Mouse (Mus musculus) hindbrain, embryonic 15.5 days (tissue): ENCODE data around the gene Nsd1. TPM values are rescaled to one million over a fixed set of nuclear protein-coding genes. Genes with fewer than 3 reads are reported as not detected.
"Not testable (repeated sequence)": the region's sequence is repeated elsewhere in the genome, so short reads cannot be mapped to it uniquely, and the experiment has no call there.

Source experiments
- ATAC-seq: fragments of 200-750 bp; cut with Nextera tagmentation; 2 replicates; pipeline ENCODE4 v1.8.0; 2017; ENCODE audit warnings: low read depth, moderate number of reproducible peaks, moderate TSS enrichment; ENCODE audit not compliant: low FRiP score
- H3K27ac ChIP-seq: fragments of 300-500 bp; sonication (generic); replicated peaks from 2 replicates; pipeline ENCODE4 v1.5.1; 2015; ENCODE audit warnings: mild to moderate bottlenecking, inconsistent platforms
- H3K27me3 ChIP-seq: fragments of 300-500 bp; sonication (generic); 2 replicates; pipeline ENCODE4 v1.6.1; 2015; ENCODE audit warnings: control low read depth, inconsistent platforms
- H3K36me3 ChIP-seq: fragments of 300-500 bp; sonication (generic); 2 replicates; pipeline ENCODE4 v1.6.1; 2015; ENCODE audit warnings: control low read depth, inconsistent platforms
- H3K4me1 ChIP-seq: fragments of 300-500 bp; sonication (generic); replicated peaks from 2 replicates; pipeline ENCODE4 v1.6.1; 2015; ENCODE audit warnings: control low read depth, inconsistent platforms
- H3K4me2 ChIP-seq: fragments of 300-500 bp; sonication (generic); 2 replicates; pipeline ENCODE4 v1.6.1; 2015; ENCODE audit warnings: moderate library complexity, mild to moderate bottlenecking, inconsistent platforms
- H3K4me3 ChIP-seq: fragments of 300-500 bp; sonication (generic); 2 replicates; pipeline ENCODE4 v1.5.1; 2015; ENCODE audit warnings: mild to moderate bottlenecking, inconsistent platforms
- H3K9ac ChIP-seq: fragments of 300-500 bp; sonication (generic); 2 replicates; pipeline ENCODE4 v1.6.1; 2015; ENCODE audit warnings: inconsistent platforms
- H3K9me3 ChIP-seq: fragments of 300-500 bp; sonication (generic); 2 replicates; pipeline ENCODE4 v1.6.1; 2016; ENCODE audit warnings: control low read depth, inconsistent platforms
- WGBS: fragments of 180-500 bp; shearing (Covaris S2); methylation state at CpG from one replicate; pipeline ENCODE4 v1.1.7; 2015; 5-methylcytosine and 5-hydroxymethylcytosine counted together
- polyA plus RNA-seq: library from polyadenylated mRNA; unstranded; fragments of >200 nt; fragmentation: Nextera tagmentation; extraction: Ambion mirVana; gene quantifications from 2 replicates; pipeline ENCODE4 v1.2.1, GENCODE M21; 2015

Gene Nsd1
- polyA plus RNA-seq, 1 experiment from 2014 or later: 49.1 TPM

- 91% methylated on average over 6 of the region's 6 CpGs for WGBS
- ATAC-seq: no peak
- no peaks in the 10 kb centered on the region for H3K27me3 ChIP-seq
Measured at GRCm38 (mm10) chr13:55176265-55176664, 33.3 kb upstream of the Nsd1 start.

GRCm38 (mm10) chr13:55177903-55178496 is 31.6 kb upstream of the Nsd1 start:
- no peaks in the 10 kb centered on the region for H3K36me3 ChIP-seq
- no peak overlapping the region for H3K9ac ChIP-seq
- H3K4me1 ChIP-seq: peaks cover 7% of the 10 kb centered on the region; the same call in 1 of the 2 replicates
- no peak overlapping the region for H3K4me2 ChIP-seq
- H3K27ac ChIP-seq: no peak overlapping the region
- no peaks in the 10 kb centered on the region for H3K27me3 ChIP-seq
- H3K4me3 ChIP-seq: no peak overlapping the region
- H3K9me3 ChIP-seq: no peaks in the 10 kb centered on the region
- 67% methylated on average over 4 of the region's 4 CpGs for WGBS
- no peak for ATAC-seq

More at GRCm38 (mm10) chr13:55176265-55176664, 33.3 kb upstream of the Nsd1 start:
- H3K4me1 ChIP-seq: peaks cover 11% of the 10 kb centered on the region
- H3K4me3 ChIP-seq: no peak overlapping the region
- no peak overlapping the region for H3K9ac ChIP-seq
- no peak overlapping the region for H3K27ac ChIP-seq
- no peaks in the 10 kb centered on the region for H3K9me3 ChIP-seq
- H3K36me3 ChIP-seq: no peaks in the 10 kb centered on the region
- H3K4me2 ChIP-seq: no peak overlapping the region

GRCm38 (mm10) chr13:55178556-55178955 is 31.0 kb upstream of the Nsd1 start:
- Histone ChIP-seq H3K4me2 (no peak overlapping the region), H3K4me1 (peaks cover 7% of the 10 kb centered on the region; the same call in 1 of the 2 replicates), H3K4me3 (no peak overlapping the region), H3K27ac (no peak overlapping the region), H3K36me3 (no peaks in the 10 kb centered on the region), H3K27me3 (no peaks in the 10 kb centered on the region), H3K9me3 (no peaks in the 10 kb centered on the region), H3K9ac (no peak overlapping the region)
- peak; percentile 20; the same call in 1 of the 2 replicates for ATAC-seq
- WGBS: 38% methylated on average over 2 of the region's 2 CpGs

- no peaks in the 10 kb centered on the region for H3K27me3 ChIP-seq
- H3K4me3 ChIP-seq: no peak overlapping the region
- H3K36me3 ChIP-seq: no peaks in the 10 kb centered on the region
- H3K9me3 ChIP-seq: no peaks in the 10 kb centered on the region
- H3K4me1 ChIP-seq: peaks cover 7% of the 10 kb centered on the region; the same call in 1 of the 2 replicates
- H3K27ac ChIP-seq: no peak overlapping the region
- WGBS: 87% methylated on average over 3 of the region's 3 CpGs
- H3K4me2 ChIP-seq: no peak overlapping the region
- H3K9ac ChIP-seq: no peak overlapping the region
- no peak for ATAC-seq
Measured at GRCm38 (mm10) chr13:55179591-55179990, 30.0 kb upstream of the Nsd1 start.

- Histone ChIP-seq H3K4me3 (peak overlapping the region; percentile 26), H3K27ac (peak overlapping the region; percentile 85), H3K27me3 (no peaks in the 10 kb centered on the region), H3K9me3 (no peaks in the 10 kb centered on the region), H3K9ac (no peak overlapping the region), H3K36me3 (no peaks in the 10 kb centered on the region), H3K4me2 (peak overlapping the region; percentile 56), H3K4me1 (peaks cover 7% of the 10 kb centered on the region; the same call in 1 of the 2 replicates)
- 76% methylated on average over 2 of the region's 2 CpGs for WGBS
- no peak for ATAC-seq
Measured at GRCm38 (mm10) chr13:55181786-55182172, 27.8 kb upstream of the Nsd1 start.

- Histone ChIP-seq H3K9me3 (no peaks in the 10 kb centered on the region), H3K27ac (peak overlapping the region; percentile 85), H3K4me2 (peak overlapping the region; percentile 56), H3K36me3 (no peaks in the 10 kb centered on the region), H3K4me3 (peak overlapping the region; percentile 26), H3K4me1 (peaks cover 7% of the 10 kb centered on the region; the same call in 1 of the 2 replicates), H3K9ac (peak overlapping the region; percentile 38), H3K27me3 (no peaks in the 10 kb centered on the region)
- WGBS: 4% methylated on average over 23 of the region's 23 CpGs
- peak; percentile 78 for ATAC-seq
Measured at GRCm38 (mm10) chr13:55182173-55182894, 27.2 kb upstream of the Nsd1 start.

- Histone ChIP-seq H3K36me3 (no peaks in the 10 kb centered on the region), H3K4me2 (no peak overlapping the region), H3K9ac (no peak overlapping the region), H3K4me3 (no peak overlapping the region), H3K27me3 (no peaks in the 10 kb centered on the region), H3K27ac (no peak overlapping the region), H3K4me1 (peaks cover 7% of the 10 kb centered on the region; the same call in 1 of the 2 replicates), H3K9me3 (no peaks in the 10 kb centered on the region)
- WGBS: 89% methylated on average over 6 of the region's 6 CpGs
- ATAC-seq: no peak
Measured at GRCm38 (mm10) chr13:55183382-55183781, 26.2 kb upstream of the Nsd1 start.

- not testable (repeated sequence) for H3K4me2 ChIP-seq, H3K4me3 ChIP-seq, H3K27me3 ChIP-seq, H3K9me3 ChIP-seq, H3K9ac ChIP-seq, H3K27ac ChIP-seq, ATAC-seq, H3K36me3 ChIP-seq
- H3K4me1 ChIP-seq: peaks cover 19% of the 10 kb centered on the region
- 27% methylated on average over 4 of the region's 9 CpGs for WGBS
Measured at GRCm38 (mm10) chr13:55187062-55187461, 22.5 kb upstream of the Nsd1 start.

GRCm38 (mm10) chr13:55189531-55190107 is 20.0 kb upstream of the Nsd1 start:
- H3K4me3 ChIP-seq: peak overlapping the region; percentile 52
- peak; percentile 6; the same call in 1 of the 2 replicates for ATAC-seq
- H3K27me3 ChIP-seq: no peaks in the 10 kb centered on the region
- H3K4me2 ChIP-seq: peak overlapping the region; percentile 86
- peaks cover 17% of the 10 kb centered on the region for H3K4me1 ChIP-seq
- H3K27ac ChIP-seq: peak overlapping the region; percentile 92
- H3K9me3 ChIP-seq: no peaks in the 10 kb centered on the region
- no peaks in the 10 kb centered on the region for H3K36me3 ChIP-seq
- peak overlapping the region; percentile 65 for H3K9ac ChIP-seq
- WGBS: 2% methylated on average over 12 of the region's 12 CpGs

- no peaks in the 10 kb centered on the region for H3K27me3 ChIP-seq
- no peaks in the 10 kb centered on the region for H3K36me3 ChIP-seq
- peak overlapping the region; percentile 92 for H3K27ac ChIP-seq
- peak overlapping the region; percentile 52 for H3K4me3 ChIP-seq
- H3K4me1 ChIP-seq: peaks cover 17% of the 10 kb centered on the region
- H3K4me2 ChIP-seq: peak overlapping the region; percentile 86
- H3K9ac ChIP-seq: peak overlapping the region; percentile 65
- peak; percentile 100 for ATAC-seq
- H3K9me3 ChIP-seq: no peaks in the 10 kb centered on the region
- 3% methylated on average over 34 of the region's 34 CpGs for WGBS
Measured at GRCm38 (mm10) chr13:55190121-55190868, 19.3 kb upstream of the Nsd1 start.

GRCm38 (mm10) chr13:55191535-55191934 is 18.0 kb upstream of the Nsd1 start:
- H3K4me3 ChIP-seq: no peak overlapping the region
- WGBS: 92% methylated on average over 5 of the region's 5 CpGs
- ATAC-seq: no peak
- H3K9me3 ChIP-seq: no peaks in the 10 kb centered on the region
- H3K27ac ChIP-seq: no peak overlapping the region
- H3K36me3 ChIP-seq: no peaks in the 10 kb centered on the region
- H3K27me3 ChIP-seq: no peaks in the 10 kb centered on the region
- no peak overlapping the region for H3K4me2 ChIP-seq
- H3K4me1 ChIP-seq: peaks cover 17% of the 10 kb centered on the region
- H3K9ac ChIP-seq: no peak overlapping the region
